Mouse (Mus musculus): ENCODE data around the gene Pnpla5. TPM values are rescaled to one million over a fixed set of nuclear protein-coding genes. Genes with fewer than 3 reads are reported as not detected.
A peak's percentile ranks its signal among the peaks of the same experiment; 100 is the strongest.

The Pnpla5 gene
- total RNA-seq, 2 experiments from 2014 or later, result not detected

GRCm38 (mm10) chr15:84073911-84074704 is 48.9 kb downstream of the Pnpla5 start:
- peak; percentile 56 to 73 for DNase-seq (ENCODE audit: extremely low spot score in 1 of 2, low spot score in 2 of 2)
- intact Hi-C loops (cut with DNase I), result loop anchor here (5.0 kb wide), 2 partner anchors 312 to 558 kb away; no protein-coding TSS in a partner anchor

DNA sequence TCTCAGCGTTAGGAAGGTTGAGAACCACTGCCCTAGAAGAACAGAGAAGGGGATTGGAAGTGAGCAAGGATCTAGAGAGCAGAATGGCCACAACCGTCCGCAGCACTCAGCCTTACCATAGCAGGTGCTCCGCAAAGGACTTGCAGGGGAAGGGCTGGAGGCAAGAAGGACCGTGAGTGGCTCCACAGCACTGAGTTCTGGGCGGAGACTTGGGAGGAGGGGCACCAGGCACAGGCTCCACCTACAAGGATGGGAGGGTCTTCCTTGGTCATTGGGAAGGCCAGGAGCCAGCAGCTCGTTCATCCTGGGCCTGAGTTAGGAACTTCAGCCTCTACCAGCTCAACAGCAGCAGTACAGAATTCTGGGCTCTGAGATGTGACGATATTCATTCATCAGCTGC is 49.9 kb downstream of the Pnpla5 start:
- intact Hi-C loops (cut with DNase I), result loop anchor here (5.0 kb wide), 2 partner anchors 311 to 559 kb away; no protein-coding TSS in a partner anchor
- no peak for DNase-seq (ENCODE audit: extremely low spot score in 1 of 2, low spot score in 2 of 2)

- peak; percentile 87 to 89 for DNase-seq (ENCODE audit: extremely low spot score in 1 of 2, low spot score in 2 of 2)
- intact Hi-C loops (cut with DNase I), result loop anchor here (5.0 kb wide), 2 partner anchors 310 to 560 kb away; no protein-coding TSS in a partner anchor
Observed at GRCm38 (mm10) chr15:84072226-84072625, 50.7 kb downstream of the Pnpla5 start.

DNA sequence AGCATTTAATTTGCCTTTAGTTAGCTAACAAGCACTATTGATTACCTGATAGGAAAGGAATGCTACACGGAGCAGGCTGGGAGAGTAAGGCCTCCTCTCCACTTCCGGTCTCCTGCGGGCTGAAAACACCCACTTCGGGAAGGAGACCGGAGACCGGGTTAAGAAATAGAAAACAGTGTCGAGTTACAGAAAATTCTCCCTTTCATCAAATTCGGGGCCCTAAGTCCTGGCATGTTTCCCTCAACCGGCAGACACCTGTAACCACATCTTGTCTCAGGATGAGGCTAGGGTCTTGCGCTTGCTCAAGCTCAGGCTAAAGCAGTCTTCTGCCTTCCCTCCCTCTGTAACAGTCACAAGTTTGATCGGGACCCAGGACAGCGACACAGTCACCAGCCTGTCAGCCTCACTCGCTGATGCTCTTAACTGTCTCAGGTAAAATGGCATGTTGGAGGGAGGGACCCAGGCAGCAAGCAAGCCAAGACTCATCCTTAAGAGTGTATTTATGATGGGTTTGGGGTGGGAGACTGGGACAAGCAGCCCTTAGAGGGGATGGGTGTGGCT is 52.8 kb downstream of the Pnpla5 start:
- no peak for DNase-seq (ENCODE audit: extremely low spot score in 1 of 2, low spot score in 2 of 2)

DNA sequence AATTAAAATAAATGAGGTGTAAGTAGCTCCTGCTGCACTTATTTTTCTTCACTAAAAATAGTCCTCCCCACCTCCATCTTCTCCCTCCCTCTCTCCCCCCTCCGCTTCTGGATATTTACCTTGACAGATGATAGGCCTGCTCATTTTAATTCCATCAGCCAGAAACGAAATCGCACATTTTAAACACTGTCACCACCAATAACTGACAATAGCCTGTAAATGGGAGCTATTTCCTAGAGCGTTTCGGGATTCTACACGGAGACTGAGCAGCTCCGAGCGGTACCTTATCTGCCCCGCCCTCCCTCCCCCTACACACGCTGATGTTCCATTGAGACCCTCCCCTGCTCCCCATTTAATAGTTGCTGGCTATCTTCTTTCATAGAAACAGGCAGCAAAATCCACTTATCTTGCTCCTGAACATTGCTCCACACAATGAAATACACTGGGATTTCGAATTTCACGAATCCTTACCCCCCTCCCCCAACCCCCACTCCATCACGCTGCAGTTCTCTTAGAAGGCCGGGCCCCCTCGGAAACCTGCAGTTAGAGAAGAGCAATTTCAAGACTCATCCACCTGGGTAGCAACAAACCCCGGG is 53.4 kb downstream of the Pnpla5 start:
- intact Hi-C loops (cut with DNase I), result loop anchor here (5.0 kb wide), 3 partner anchors 287 to 563 kb away; no protein-coding TSS in a partner anchor
- DNase-seq (ENCODE audit: extremely low spot score in 1 of 2, low spot score in 2 of 2), result no peak

More for the DNA sequence above, 52.8 kb downstream of the Pnpla5 start:
- intact Hi-C loops (cut with DNase I), result loop anchor here (5.0 kb wide), 2 partner anchors 308 to 562 kb away; no protein-coding TSS in a partner anchor

DNA sequence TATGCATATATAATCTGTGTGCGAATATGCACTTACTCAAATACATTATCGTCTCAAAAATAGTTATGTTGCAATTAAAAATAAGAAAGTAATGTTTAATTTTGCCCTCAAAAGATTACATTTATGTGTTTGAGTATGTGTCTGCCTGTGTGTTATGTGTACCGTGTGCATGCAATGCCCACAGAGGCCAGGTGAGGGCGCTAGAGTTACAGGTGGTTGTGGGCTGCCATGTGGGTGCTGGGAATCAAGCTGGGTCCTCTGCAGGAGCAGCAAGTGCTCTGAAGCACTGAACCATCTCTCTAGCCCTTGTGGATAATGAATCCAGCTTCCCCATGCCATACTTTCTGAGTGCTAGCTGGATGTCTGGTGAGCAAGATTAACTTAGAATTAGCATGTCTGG is 57.3 kb downstream of the Pnpla5 start:
- intact Hi-C loops (cut with DNase I), result loop anchor here (5.0 kb wide), 1 partner anchor 283 kb away; no protein-coding TSS in a partner anchor
- no peak for DNase-seq (ENCODE audit: extremely low spot score in 1 of 2, low spot score in 2 of 2)

DNA sequence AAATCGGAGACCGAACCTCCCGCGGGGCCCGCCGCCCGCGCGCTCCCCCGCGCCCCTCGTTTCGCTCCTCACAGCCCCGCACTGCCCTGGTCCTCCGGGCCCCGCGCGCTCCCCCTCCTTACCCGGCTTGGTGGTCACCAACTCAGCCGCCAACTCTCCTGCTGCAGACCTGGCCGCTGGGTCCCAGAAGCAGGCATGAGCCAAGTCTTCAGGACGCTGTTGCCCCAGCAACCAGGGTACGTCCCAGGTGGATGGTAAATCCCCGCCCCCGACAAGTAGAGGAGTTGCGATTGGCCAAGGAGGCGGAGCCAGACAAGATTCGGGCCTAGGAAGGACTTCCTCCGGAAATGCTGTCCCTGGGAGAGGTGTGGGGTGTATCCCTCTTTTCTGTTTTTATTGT is 57.8 kb downstream of the Pnpla5 start, which contains the start of gene Efcab6:
Gene Efcab6, minus strand, starts transcription at position 240 of the 400 bp plus-strand sequence.
- intact Hi-C loops (cut with DNase I), result loop anchor here (5.0 kb wide), 1 partner anchor 283 kb away; no protein-coding TSS in a partner anchor
- DNase-seq (ENCODE audit: extremely low spot score in 1 of 2, low spot score in 2 of 2), result peak; percentile 58 to 78

Small RNAs within 50 kb of the gene (microRNA-seq; reads per million reads assigned to microRNA genes)
- gene Mir6392, result 4.0 reads per million, percentile 11 among the genes with 10 or more reads in this experiment

Other genes with a start within 250 kb of the Pnpla5 start
- 10 to 100 TPM; 15.4 to 17.8 TPM for gene Efcab6, start 57.8 kb downstream of the Pnpla5 start, total RNA-seq (2021)
- 100 to 1,000 TPM; 330 to 338 TPM for gene Sult4a1, start 17.4 kb downstream of the Pnpla5 start, total RNA-seq (2021)
- 10 to 100 TPM; 13.1 to 16.3 TPM for gene Pnpla3, start 44.7 kb upstream of the Pnpla5 start, total RNA-seq (2021)
- 10 to 100 TPM; 93.8 to 94.3 TPM for gene Samm50, start 69.1 kb upstream of the Pnpla5 start, total RNA-seq (2021)
- 10 to 100 TPM; 28.2 to 30.5 TPM for gene Parvb, start 108.9 kb upstream of the Pnpla5 start, total RNA-seq (2021)
- 1 to 10 TPM; 5.1 to 6.6 TPM for gene Parvg, start 200.9 kb upstream of the Pnpla5 start, total RNA-seq (2021)

Measured in left cerebral cortex, postnatal 10 days (tissue).